Mouse (Mus musculus) heart, adult 2 months (tissue): ENCODE measurements at regions not wholly inside any gene's neighbourhood (a gene's known extent, or its start where the extent isn't known, plus 50 kb on each side); places are given as distances from the start of the nearest gene placed in this dataset.

Experiments
- CTCF ChIP-seq: fragments of 200-600 bp; IDR thresholded peaks from 2 replicates; pipeline ENCODE4 v1.8.1; 2022; ENCODE audit warnings: antibody characterized with exemption, mild to moderate bottlenecking, moderate library complexity
- EP300 ChIP-seq: fragments of 200-500 bp; IDR thresholded peaks from 2 replicates; pipeline ENCODE4 v1.6.1; 2011; ENCODE audit warnings: low read depth, low read length, control low read depth; ENCODE audit not compliant: insufficient read depth
- POLR2A ChIP-seq: fragments of 200-500 bp; IDR thresholded peaks from 2 replicates; pipeline ENCODE4 v1.6.1; 2011; ENCODE audit warnings: mild to moderate bottlenecking, low read depth, low read length, control low read depth; ENCODE audit not compliant: insufficient read depth

DNA sequence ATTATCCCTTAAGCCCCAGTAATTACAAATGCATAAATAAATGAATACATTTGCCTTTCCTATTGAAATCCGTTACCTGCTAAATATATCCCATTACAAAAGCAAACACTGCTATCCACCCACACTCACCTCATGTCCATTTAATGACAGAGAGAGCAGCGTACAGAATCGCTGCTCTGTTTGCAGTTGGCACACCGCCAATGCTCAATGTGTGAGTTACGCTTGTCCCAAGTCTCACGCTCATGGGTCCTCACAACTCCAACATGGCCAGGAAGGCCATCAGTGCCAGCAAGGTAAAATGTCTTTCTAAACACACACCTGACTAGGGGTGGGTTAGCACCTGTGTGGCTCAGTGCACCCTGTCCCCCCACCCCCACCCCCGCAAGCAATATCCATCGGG is 150.0 kb upstream of the Igsf21 start:
- TF ChIP-seq CTCF, result no peak
- TF ChIP-seq POLR2A, result no peak
- TF ChIP-seq EP300, result no peak
